Mouse (Mus musculus) CH12.LX (cell line): ENCODE results near the gene Susd3.

Source experiments
- EP300 ChIP-seq: IDR thresholded peaks from 2 replicates; pipeline ENCODE4 v1.6.1; 2011; ENCODE audit warnings: low read length, improper control_type of control experiment
- ZMIZ1 ChIP-seq: IDR thresholded peaks from 2 replicates; pipeline ENCODE4 v1.6.1; 2012; ENCODE audit warnings: low read depth, mild to moderate bottlenecking, inconsistent platforms, low read length, improper control_type of control experiment

GRCm38 (mm10) chr13:49188966-49189360, 59.5 kb downstream of the Susd3 start:
- no peak for TF ChIP-seq EP300
- TF ChIP-seq ZMIZ1: no peak
